Mouse (Mus musculus) MEL (cell line): ENCODE measurements around the gene Zbtb21. TPM values are rescaled to one million over a fixed set of nuclear protein-coding genes. Genes with fewer than 3 reads are reported as not detected.

Experiments
- DNase-seq: peaks from one replicate; pipeline ENCODE4 v3.0.0; 2011; ENCODE audit warnings: low read depth, low spot score
- H3K27ac ChIP-seq: 2 replicates; pipeline ENCODE4 v1.5.1; 2012; ENCODE audit warnings: low read depth, mild to moderate bottlenecking, control low read depth, low read length, moderate library complexity; ENCODE audit not compliant: control insufficient read depth
- H3K27me3 ChIP-seq, 2 experiments: fragments of 150-350 bp in 1 of 2; sonication (generic) in 1 of 2; 2 replicates each; pipeline ENCODE4 v1.6.1; 2012; ENCODE audit warnings: low read length in 2 of 2, mild to moderate bottlenecking in 2 of 2, improper control_type of control experiment in 1 of 2, moderate library complexity in 1 of 2; ENCODE audit not compliant: insufficient read depth in 2 of 2, control insufficient read depth in 1 of 2
- H3K36me3 ChIP-seq, 2 experiments: 2 replicates each; pipeline ENCODE4 v1.6.1; 2012 to 2014; ENCODE audit warnings: low read length in 2 of 2, improper control_type of control experiment in 1 of 2, inconsistent platforms in 1 of 2, mild to moderate bottlenecking in 1 of 2; ENCODE audit not compliant: insufficient read depth in 2 of 2, control insufficient read depth in 1 of 2
- H3K4me1 ChIP-seq, 2 experiments: fragments of 150-350 bp in 1 of 2; sonication (generic) in 1 of 2; 2 replicates each; pipeline ENCODE4 v1.6.1; 2012; ENCODE audit warnings: low read length in 2 of 2, improper control_type of control experiment in 1 of 2, mild to moderate bottlenecking in 1 of 2; ENCODE audit not compliant: insufficient read depth in 2 of 2, control insufficient read depth in 1 of 2
- H3K4me3 ChIP-seq, 2 experiments: fragments of 150-350 bp in 1 of 2; sonication (generic) in 1 of 2; 2 replicates each; pipeline ENCODE4 v1.5.1; 2012; ENCODE audit warnings: low read depth in 2 of 2, low read length in 2 of 2, mild to moderate bottlenecking in 2 of 2, moderate library complexity in 2 of 2, control low read depth in 1 of 2, improper control_type of control experiment in 1 of 2; ENCODE audit not compliant: control insufficient read depth in 1 of 2, insufficient read depth in 1 of 2
- H3K79me2 ChIP-seq: 2 replicates; pipeline ENCODE4 v1.6.1; 2012; ENCODE audit warnings: mild to moderate bottlenecking, low read length, moderate library complexity; ENCODE audit not compliant: control insufficient read depth, poor library complexity, insufficient read depth
- H3K9ac ChIP-seq: 2 replicates; pipeline ENCODE4 v1.6.1; 2012; ENCODE audit warnings: low read depth, mild to moderate bottlenecking, control low read depth, low read length, moderate library complexity; ENCODE audit not compliant: control insufficient read depth, poor library complexity, severe bottlenecking
- H3K9me3 ChIP-seq: fragments of 150-350 bp; sonication (generic); replicated peaks from 2 replicates; pipeline ENCODE4 v1.6.1; 2012; ENCODE audit warnings: mild to moderate bottlenecking, low read length, improper control_type of control experiment, moderate library complexity; ENCODE audit not compliant: insufficient read depth
- CHD1 ChIP-seq: IDR thresholded peaks from 2 replicates; pipeline ENCODE4 v1.6.1; 2012; ENCODE audit warnings: low read depth, mild to moderate bottlenecking, inconsistent platforms, low read length, improper control_type of control experiment
- E2F4 ChIP-seq: IDR thresholded peaks from 2 replicates; pipeline ENCODE4 v1.6.1; 2011; ENCODE audit warnings: low read depth, low read length, improper control_type of control experiment, borderline replicate concordance
- EP300 ChIP-seq, 2 experiments: IDR thresholded peaks; 2 replicates each; pipeline ENCODE4 v1.6.1; 2011; ENCODE audit warnings: improper control_type of control experiment in 2 of 2, low read length in 2 of 2, low read depth in 1 of 2, mild to moderate bottlenecking in 1 of 2
- ETS1 ChIP-seq: IDR thresholded peaks from 2 replicates; pipeline ENCODE4 v1.6.1; 2012; ENCODE audit warnings: low read depth, mild to moderate bottlenecking, inconsistent platforms, low read length, improper control_type of control experiment, moderate library complexity
- GATA1 ChIP-seq: IDR thresholded peaks from 2 replicates; pipeline ENCODE4 v1.6.1; 2011; ENCODE audit warnings: low read depth, low read length, improper control_type of control experiment
- KAT2A ChIP-seq: conservative IDR thresholded peaks from 2 replicates; pipeline ENCODE4 v1.6.1; 2012; ENCODE audit warnings: low read depth, low read length, improper control_type of control experiment, inconsistent platforms
- MAFK ChIP-seq: IDR thresholded peaks from 2 replicates; pipeline ENCODE4 v1.6.1; 2011; ENCODE audit warnings: low read depth, mild to moderate bottlenecking, low read length, improper control_type of control experiment, borderline replicate concordance
- MAX ChIP-seq: IDR thresholded peaks from 2 replicates; pipeline ENCODE4 v1.6.1; 2011; ENCODE audit warnings: low read length, improper control_type of control experiment
- MAZ ChIP-seq: IDR thresholded peaks from 2 replicates; pipeline ENCODE4 v1.6.1; 2012; ENCODE audit warnings: low read depth, mild to moderate bottlenecking, inconsistent platforms, low read length, improper control_type of control experiment
- MXI1 ChIP-seq: IDR thresholded peaks from 2 replicates; pipeline ENCODE4 v1.6.1; 2011; ENCODE audit warnings: mild to moderate bottlenecking, low read depth, low read length, improper control_type of control experiment
- MYB ChIP-seq: IDR thresholded peaks from 2 replicates; pipeline ENCODE4 v1.6.1; 2011; ENCODE audit warnings: mild to moderate bottlenecking, low read depth, low read length, improper control_type of control experiment
- NELFE ChIP-seq: IDR thresholded peaks from 2 replicates; pipeline ENCODE4 v1.6.1; 2011; ENCODE audit warnings: low read depth, low read length, improper control_type of control experiment
- NRF1 ChIP-seq: IDR thresholded peaks from 2 replicates; pipeline ENCODE4 v1.6.1; 2014; ENCODE audit warnings: low read depth, mild to moderate bottlenecking, inconsistent platforms, low read length, improper control_type of control experiment, moderate library complexity; ENCODE audit not compliant: poor library complexity, insufficient read depth, severe bottlenecking
- POLR2AphosphoS2 ChIP-seq: IDR thresholded peaks from 2 replicates; pipeline ENCODE4 v1.6.1; 2011; ENCODE audit warnings: low read length, improper control_type of control experiment
- RAD21 ChIP-seq: IDR thresholded peaks from 2 replicates; pipeline ENCODE4 v1.6.1; 2011; ENCODE audit warnings: mild to moderate bottlenecking, low read depth, low read length, improper control_type of control experiment
- SIN3A ChIP-seq: IDR thresholded peaks from 2 replicates; pipeline ENCODE4 v1.6.1; 2012; ENCODE audit warnings: low read length, improper control_type of control experiment, inconsistent platforms
- SMC3 ChIP-seq: IDR thresholded peaks from 2 replicates; pipeline ENCODE4 v1.6.1; 2011; ENCODE audit warnings: low read depth, low read length, improper control_type of control experiment
- TAL1 ChIP-seq: IDR thresholded peaks from 2 replicates; pipeline ENCODE4 v1.6.1; 2012; ENCODE audit warnings: mild to moderate bottlenecking, inconsistent platforms, low read length, moderate library complexity, mixed read lengths
- TBP ChIP-seq: IDR thresholded peaks from 2 replicates; pipeline ENCODE4 v1.8.0; 2011; ENCODE audit warnings: low read depth, low read length, improper control_type of control experiment
- USF1 ChIP-seq: IDR thresholded peaks from 2 replicates; pipeline ENCODE4 v1.6.1; 2014; ENCODE audit warnings: low read depth, mild to moderate bottlenecking, inconsistent platforms, low read length, improper control_type of control experiment, moderate library complexity
- ZC3H11A ChIP-seq: IDR thresholded peaks from 2 replicates; pipeline ENCODE4 v1.6.1; 2012; ENCODE audit warnings: low read depth, mild to moderate bottlenecking, inconsistent platforms, low read length, improper control_type of control experiment
- polyA plus RNA-seq, 2 experiments: library from polyadenylated mRNA; stranded (reverse) in 1 of 2; unstranded in 1 of 2; fragments of >175 nt in 1 of 2; fragments of >200 nt in 1 of 2; gene quantifications; 2 replicates each; pipeline versions ENCODE4 v1.2.1 to v1.2.4; 2012; ENCODE audit warnings: low replicate concordance in 2 of 2, low read depth in 1 of 2; ENCODE audit not compliant: insufficient read length in 2 of 2, insufficient read depth in 1 of 2, missing spikeins in 1 of 2
- total RNA-seq: library from RNA; depleted of rRNA; stranded (reverse); fragments of 300-350 nt; gene quantifications from 2 replicates; pipeline ENCODE4 v1.2.3, GENCODE M21; 2012

The Zbtb21 gene
- total and polyA plus RNA-seq, 3 experiments, result 7.3 to 9.6 TPM; not detected in 1

DNA sequence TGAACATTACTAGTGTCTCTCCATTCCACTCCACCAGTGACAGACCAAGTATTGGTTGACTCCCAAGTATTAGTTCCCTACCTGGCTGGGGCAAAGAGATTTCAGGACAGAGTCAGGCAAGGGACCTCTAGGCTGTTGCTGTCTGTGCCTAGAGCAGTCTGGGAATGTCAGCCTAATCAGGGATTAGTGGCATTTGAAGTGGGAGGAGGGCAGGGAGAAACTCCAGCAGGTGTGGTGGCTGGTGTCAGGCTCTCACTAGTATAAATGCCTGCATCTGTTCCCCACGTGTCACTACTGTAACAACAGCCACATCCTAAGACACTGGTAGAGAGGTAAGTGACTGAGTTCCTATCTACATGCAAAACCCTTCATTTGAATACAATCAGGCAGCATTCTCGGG, 42.6 kb downstream of the Zbtb21 start:
- Histone ChIP-seq H3K4me1 (peaks cover 13 to 21% of the 10 kb centered on the region in 2 experiments), H3K27me3 (no peaks in the 10 kb centered on the region), H3K27ac (no peak overlapping the region), H3K9me3 (no peaks in the 10 kb centered on the region), H3K79me2 (peaks cover 6% of the 10 kb centered on the region), H3K9ac (no peak overlapping the region), H3K4me3 (no peak overlapping the region), H3K36me3 (peaks cover 0 to 19% of the 10 kb centered on the region in 2 experiments; a peak in 2 of 4 replicates)
- DNase-seq, result no peak
- no peak for TF ChIP-seq MAX
- no peak for TF ChIP-seq NELFE
- no peak for TF ChIP-seq TBP
- TF ChIP-seq KAT2A, result no peak
- no peak for TF ChIP-seq MYB
- no peak for TF ChIP-seq CHD1
- TF ChIP-seq SIN3A, result no peak
- no peak for TF ChIP-seq EP300 (IDR thresholded peaks at IDR 0.05; ENCODE audit: low read depth in 1 of 2, low read length in 2 of 2)
- no peak for TF ChIP-seq TAL1
- no peak for TF ChIP-seq SMC3

DNA sequence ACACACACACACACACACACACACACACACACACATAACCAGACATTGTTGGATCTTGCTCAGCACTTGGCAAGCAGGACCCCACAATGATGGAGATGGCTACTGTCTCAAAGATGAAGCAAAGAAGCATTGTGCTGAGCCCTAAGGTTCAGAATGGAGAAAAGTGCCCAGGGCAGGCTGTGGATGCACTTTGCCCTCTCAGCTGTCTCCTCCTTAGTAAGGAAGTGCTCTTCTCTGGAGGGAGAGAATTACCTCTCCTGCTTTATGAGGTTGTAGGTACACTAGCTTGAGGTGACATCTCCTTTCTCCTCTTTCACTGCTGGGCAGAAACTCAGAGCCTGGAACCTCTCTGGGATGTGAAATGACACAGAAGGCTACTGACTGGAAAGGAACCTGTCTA, 49.5 kb downstream of the Zbtb21 start:
- Histone ChIP-seq H3K9me3 (no peaks in the 10 kb centered on the region), H3K27ac (no peak overlapping the region), H3K4me3 (no peak overlapping the region), H3K27me3 (no peaks in the 10 kb centered on the region), H3K79me2 (0 out of 2 replicates have a peak, but pooled peaks cover 2% of the 10 kb centered on the region), H3K9ac (no peak overlapping the region), H3K4me1 (peaks cover 5 to 14% of the 10 kb centered on the region in 2 experiments), H3K36me3 (peaks cover 0 to 27% of the 10 kb centered on the region in 2 experiments; a peak in 2 of 4 replicates)
- DNase-seq, result no peak
- TF ChIP-seq USF1 (no peak), POLR2AphosphoS2 (no peak), ETS1 (no peak), CHD1 (no peak), MXI1 (no peak), E2F4 (no peak), RAD21 (no peak), MAFK (no peak), SMC3 (no peak), NRF1 (no peak), ZC3H11A (no peak), SIN3A (no peak), MAX (no peak), MAZ (no peak), GATA1 (no peak)
